Mouse (Mus musculus) limb, embryonic 11.5 days (tissue): ENCODE data around the gene Casq2. TPM values are rescaled to one million over a fixed set of nuclear protein-coding genes. Genes with fewer than 3 reads are reported as not detected.
"Not testable (repeated sequence)": the region's sequence is repeated elsewhere in the genome, so short reads cannot be mapped to it uniquely, and the experiment has no call there.

Experiments used
- ATAC-seq: fragments of 200-750 bp; cut with Nextera tagmentation; 2 replicates; pipeline ENCODE4 v1.8.0; 2017; ENCODE audit warnings: low read depth; ENCODE audit not compliant: insufficient number of reproducible peaks, low FRiP score, low TSS enrichment
- DNase-seq: peaks from one replicate; pipeline ENCODE4 v3.0.0-alpha.2; 2015; ENCODE audit warnings: low spot score
- H3K27ac ChIP-seq: fragments of 300-500 bp; sonication (generic); replicated peaks from 2 replicates; pipeline ENCODE4 v1.5.1; 2014; ENCODE audit warnings: low read depth, mild to moderate bottlenecking, low read length
- H3K27me3 ChIP-seq: fragments of 300-500 bp; sonication (generic); 2 replicates; pipeline ENCODE4 v1.6.1; 2014; ENCODE audit warnings: mild to moderate bottlenecking, low read length, mixed read lengths; ENCODE audit not compliant: control insufficient read depth, insufficient read depth
- H3K36me3 ChIP-seq: fragments of 300-500 bp; sonication (generic); 2 replicates; pipeline ENCODE4 v1.6.1; 2014; ENCODE audit warnings: mild to moderate bottlenecking, low read length, moderate library complexity, mixed read lengths; ENCODE audit not compliant: control insufficient read depth, insufficient read depth
- H3K4me1 ChIP-seq: fragments of 300-500 bp; sonication (generic); 2 replicates; pipeline ENCODE4 v1.6.1; 2014; ENCODE audit warnings: low read length, mixed read lengths; ENCODE audit not compliant: control insufficient read depth, insufficient read depth
- H3K4me2 ChIP-seq: fragments of 300-500 bp; sonication (generic); 2 replicates; pipeline ENCODE4 v1.6.1; 2014; ENCODE audit warnings: low read depth, mild to moderate bottlenecking, moderate library complexity; ENCODE audit not compliant: severe bottlenecking
- H3K4me3 ChIP-seq: fragments of 300-500 bp; sonication (generic); 2 replicates; pipeline ENCODE4 v1.5.1; 2014; ENCODE audit warnings: low read depth, low read length
- H3K9ac ChIP-seq: fragments of 300-500 bp; sonication (generic); 2 replicates; pipeline ENCODE4 v1.6.1; 2014; ENCODE audit warnings: mild to moderate bottlenecking, low read length
- H3K9me3 ChIP-seq: fragments of 300-500 bp; sonication (generic); 2 replicates; pipeline ENCODE4 v1.6.1; 2016; ENCODE audit warnings: low read length; ENCODE audit not compliant: control insufficient read depth
- WGBS: fragments of 180-500 bp; shearing (Covaris S2); extraction: QIAGEN DNeasy Blood & Tissue Kit; methylation state at CpG from one replicate; pipeline ENCODE4 v1.1.7; 2014; 5-methylcytosine and 5-hydroxymethylcytosine counted together
- polyA plus RNA-seq: library from polyadenylated mRNA; unstranded; fragments of >200 nt; fragmentation: Nextera tagmentation; extraction: Ambion mirVana; gene quantifications from 2 replicates; pipeline ENCODE4 v1.2.1, GENCODE M21; 2014

Gene Casq2
- polyA plus RNA-seq, 1 experiment from 2014 or later, result 2.4 TPM

- WGBS, result 88% methylated on average over 7 of the region's 7 CpGs
Measured at GRCm38 (mm10) chr3:102154107-102154506, 67.9 kb downstream of the Casq2 start.

GRCm38 (mm10) chr3:102156737-102157136 lies 70.5 kb downstream of the Casq2 start:
- H3K27me3 ChIP-seq, result no peaks in the 10 kb centered on the region
- ATAC-seq, result no peak
- 0 out of 2 replicates have a peak, but pooled peaks cover 3% of the 10 kb centered on the region for H3K4me1 ChIP-seq
- WGBS, result 92% methylated on average over 7 of the region's 7 CpGs
- no peak overlapping the region for H3K27ac ChIP-seq
- 0 out of 2 replicates have a peak, but pooled peaks cover 2% of the 10 kb centered on the region for H3K36me3 ChIP-seq
- no peaks in the 10 kb centered on the region for H3K9me3 ChIP-seq
- H3K4me2 ChIP-seq, result no peak overlapping the region
- no peak overlapping the region for H3K9ac ChIP-seq
- DNase-seq, result no peak
- H3K4me3 ChIP-seq, result no peak overlapping the region

More at GRCm38 (mm10) chr3:102154107-102154506, 67.9 kb downstream of the Casq2 start:
- no peak overlapping the region for H3K27ac ChIP-seq
- H3K9ac ChIP-seq, result no peak overlapping the region
- no peaks in the 10 kb centered on the region for H3K9me3 ChIP-seq
- no peak overlapping the region for H3K4me2 ChIP-seq
- DNase-seq, result no peak
- no peak for ATAC-seq
- H3K4me1 ChIP-seq, result peaks cover 10% of the 10 kb centered on the region; the same call in 1 of the 2 replicates
- 0 out of 2 replicates have a peak, but pooled peaks cover 2% of the 10 kb centered on the region for H3K36me3 ChIP-seq
- H3K27me3 ChIP-seq, result no peaks in the 10 kb centered on the region
- H3K4me3 ChIP-seq, result no peak overlapping the region

GRCm38 (mm10) chr3:102157652-102158051 lies 71.4 kb downstream of the Casq2 start:
- ATAC-seq (no peak), DNase-seq (no peak)
- Histone ChIP-seq H3K27me3 (no peaks in the 10 kb centered on the region), H3K4me3 (no peak overlapping the region), H3K4me1 (0 out of 2 replicates have a peak, but pooled peaks cover under 1% of the 10 kb centered on the region), H3K36me3 (0 out of 2 replicates have a peak, but pooled peaks cover 2% of the 10 kb centered on the region), H3K9me3 (no peaks in the 10 kb centered on the region), H3K4me2 (no peak overlapping the region), H3K27ac (no peak overlapping the region), H3K9ac (no peak overlapping the region)
- 90% methylated on average over 6 of the region's 6 CpGs for WGBS

- WGBS, result 90% methylated on average over 14 of the region's 14 CpGs
- DNase-seq (no peak), ATAC-seq (no peak)
- H3K27me3 ChIP-seq, result no peaks in the 10 kb centered on the region
- 0 out of 2 replicates have a peak, but pooled peaks cover 2% of the 10 kb centered on the region for H3K36me3 ChIP-seq
- H3K9ac ChIP-seq, result no peak overlapping the region
- H3K4me2 ChIP-seq, result no peak overlapping the region
- no peaks in the 10 kb centered on the region for H3K4me1 ChIP-seq
- no peaks in the 10 kb centered on the region for H3K9me3 ChIP-seq
- H3K4me3 ChIP-seq, result no peak overlapping the region
- H3K27ac ChIP-seq, result no peak overlapping the region
Measured at GRCm38 (mm10) chr3:102158759-102159422, 72.7 kb downstream of the Casq2 start.

GRCm38 (mm10) chr3:102159423-102160325 lies 73.5 kb downstream of the Casq2 start:
- 89% methylated on average over 14 of the region's 14 CpGs for WGBS
- DNase-seq, result no peak

GRCm38 (mm10) chr3:102163861-102164260 lies 77.6 kb downstream of the Casq2 start:
- not testable (repeated sequence) for ATAC-seq, H3K27me3 ChIP-seq, H3K36me3 ChIP-seq, H3K4me1 ChIP-seq, H3K9ac ChIP-seq, H3K27ac ChIP-seq, H3K4me2 ChIP-seq, H3K9me3 ChIP-seq, DNase-seq, H3K4me3 ChIP-seq
- WGBS, result 100% methylated on average over 1 of the region's 1 CpGs

More at GRCm38 (mm10) chr3:102159423-102160325, 73.5 kb downstream of the Casq2 start:
- H3K4me1 ChIP-seq, result no peaks in the 10 kb centered on the region
- H3K4me3 ChIP-seq, result no peak overlapping the region
- H3K36me3 ChIP-seq, result 0 out of 2 replicates have a peak, but pooled peaks cover 2% of the 10 kb centered on the region
- H3K4me2 ChIP-seq, result no peak overlapping the region
- H3K9me3 ChIP-seq, result no peaks in the 10 kb centered on the region
- no peak overlapping the region for H3K9ac ChIP-seq
- H3K27ac ChIP-seq, result no peak overlapping the region
- H3K27me3 ChIP-seq, result no peaks in the 10 kb centered on the region
- no peak for ATAC-seq

- no peak overlapping the region for H3K4me2 ChIP-seq
- no peaks in the 10 kb centered on the region for H3K36me3 ChIP-seq
- H3K9me3 ChIP-seq, result no peaks in the 10 kb centered on the region
- ATAC-seq, result no peak
- 61% methylated on average over 4 of the region's 4 CpGs for WGBS
- DNase-seq, result no peak
- no peak overlapping the region for H3K9ac ChIP-seq
- no peak overlapping the region for H3K27ac ChIP-seq
- no peaks in the 10 kb centered on the region for H3K4me1 ChIP-seq
- H3K4me3 ChIP-seq, result no peak overlapping the region
- no peaks in the 10 kb centered on the region for H3K27me3 ChIP-seq
Measured at GRCm38 (mm10) chr3:102164911-102165310, 78.7 kb downstream of the Casq2 start.

GRCm38 (mm10) chr3:102165536-102166286 lies 79.5 kb downstream of the Casq2 start:
- Histone ChIP-seq H3K4me1 (no peaks in the 10 kb centered on the region), H3K4me3 (no peak overlapping the region), H3K36me3 (no peaks in the 10 kb centered on the region), H3K27ac (no peak overlapping the region), H3K9ac (no peak overlapping the region), H3K27me3 (no peaks in the 10 kb centered on the region), H3K9me3 (no peaks in the 10 kb centered on the region), H3K4me2 (no peak overlapping the region)
- DNase-seq (no peak), ATAC-seq (no peak)
- 90% methylated on average over 21 of the region's 21 CpGs for WGBS
